Mouse (Mus musculus): ENCODE measurements around the gene Cldn14. TPM values are rescaled to one million over a fixed set of nuclear protein-coding genes. Genes with fewer than 3 reads are reported as not detected.

The Cldn14 gene
- polyA plus RNA-seq, 1 experiment from 2014 or later = not detected

- H3K36me3 ChIP-seq = no peaks in the 10 kb centered on the region
- no peaks in the 10 kb centered on the region; the same call in 1 of the 2 replicates for H3K4me1 ChIP-seq (replicated peaks)
- no peak overlapping the region for H3K9ac ChIP-seq
- no peak overlapping the region for H3K4me3 ChIP-seq
- WGBS = 71% methylated on average over 12 of the region's 12 CpGs
- no peak overlapping the region for H3K27ac ChIP-seq (ENCODE audit: poor library complexity, severe bottlenecking)
- H3K27me3 ChIP-seq (replicated peaks) = peaks cover 5% of the 10 kb centered on the region; the same call in 1 of the 2 replicates
- 0 out of 2 replicates have a peak, but pooled peaks cover 4% of the 10 kb centered on the region for H3K9me3 ChIP-seq (replicated peaks)
- no peak overlapping the region for H3K4me2 ChIP-seq
- no peak for ATAC-seq (ENCODE audit: insufficient number of reproducible peaks, low FRiP score)
These were observed 33.2 kb downstream of the Cldn14 start for GRCm38 (mm10) chr16:93975430-93975829.

GRCm38 (mm10) chr16:93974278-93974677 is 34.4 kb downstream of the Cldn14 start:
- 48% methylated on average over 8 of the region's 8 CpGs for WGBS

GRCm38 (mm10) chr16:93973554-93973953 is 35.1 kb downstream of the Cldn14 start:
- H3K4me3 ChIP-seq = peak overlapping the region; percentile 43
- no peaks in the 10 kb centered on the region for H3K36me3 ChIP-seq
- WGBS = 38% methylated on average over 5 of the region's 5 CpGs
- 0 out of 2 replicates have a peak, but pooled peaks cover 4% of the 10 kb centered on the region for H3K9me3 ChIP-seq (replicated peaks)
- H3K4me2 ChIP-seq = peak overlapping the region; percentile 73
- 0 out of 2 replicates have a peak, but pooled peaks have one; percentile 55 for ATAC-seq (ENCODE audit: insufficient number of reproducible peaks, low FRiP score)
- H3K4me1 ChIP-seq (replicated peaks) = no peaks in the 10 kb centered on the region; the same call in 1 of the 2 replicates
- peaks cover 6% of the 10 kb centered on the region; the same call in 1 of the 2 replicates for H3K27me3 ChIP-seq (replicated peaks)
- no peak overlapping the region for H3K27ac ChIP-seq (ENCODE audit: poor library complexity, severe bottlenecking)
- peak overlapping the region; percentile 59; the same call in 1 of the 2 replicates for H3K9ac ChIP-seq

More at GRCm38 (mm10) chr16:93974278-93974677, 34.4 kb downstream of the Cldn14 start:
- Histone ChIP-seq H3K9me3 (replicated peaks) (0 out of 2 replicates have a peak, but pooled peaks cover 4% of the 10 kb centered on the region), H3K27ac (ENCODE audit: poor library complexity, severe bottlenecking) (no peak overlapping the region), H3K4me1 (replicated peaks) (no peaks in the 10 kb centered on the region; the same call in 1 of the 2 replicates), H3K27me3 (replicated peaks) (peaks cover 5% of the 10 kb centered on the region; the same call in 1 of the 2 replicates), H3K9ac (no peak overlapping the region), H3K4me3 (no peak overlapping the region), H3K36me3 (no peaks in the 10 kb centered on the region), H3K4me2 (peak overlapping the region; percentile 73)
- no peak for ATAC-seq (ENCODE audit: insufficient number of reproducible peaks, low FRiP score)

GRCm38 (mm10) chr16:93973123-93973522 is 35.5 kb downstream of the Cldn14 start:
- peak overlapping the region; percentile 73 for H3K4me2 ChIP-seq
- 0 out of 2 replicates have a peak, but pooled peaks cover 4% of the 10 kb centered on the region for H3K9me3 ChIP-seq (replicated peaks)
- peaks cover 10% of the 10 kb centered on the region; the same call in 1 of the 2 replicates for H3K27me3 ChIP-seq (replicated peaks)
- H3K9ac ChIP-seq = peak overlapping the region; percentile 59; the same call in 1 of the 2 replicates
- peak overlapping the region; percentile 43 for H3K4me3 ChIP-seq
- no peak overlapping the region for H3K27ac ChIP-seq (ENCODE audit: poor library complexity, severe bottlenecking)
- H3K36me3 ChIP-seq = no peaks in the 10 kb centered on the region
- WGBS = 19% methylated on average over 10 of the region's 10 CpGs
- H3K4me1 ChIP-seq (replicated peaks) = no peaks in the 10 kb centered on the region; the same call in 1 of the 2 replicates
- no peak for ATAC-seq (ENCODE audit: insufficient number of reproducible peaks, low FRiP score)

GRCm38 (mm10) chr16:93971046-93971445 is 37.6 kb downstream of the Cldn14 start:
- 87% methylated on average over 11 of the region's 11 CpGs for WGBS
- no peak overlapping the region for H3K27ac ChIP-seq (ENCODE audit: poor library complexity, severe bottlenecking)
- H3K4me3 ChIP-seq = no peak overlapping the region
- no peak for ATAC-seq (ENCODE audit: insufficient number of reproducible peaks, low FRiP score)
- peaks cover 21% of the 10 kb centered on the region; the same call in 1 of the 2 replicates for H3K27me3 ChIP-seq (replicated peaks)
- no peaks in the 10 kb centered on the region; the same call in 1 of the 2 replicates for H3K4me1 ChIP-seq (replicated peaks)
- H3K4me2 ChIP-seq = no peak overlapping the region
- no peak overlapping the region for H3K9ac ChIP-seq
- H3K9me3 ChIP-seq (replicated peaks) = 0 out of 2 replicates have a peak, but pooled peaks cover 4% of the 10 kb centered on the region
- H3K36me3 ChIP-seq = no peaks in the 10 kb centered on the region

GRCm38 (mm10) chr16:93967893-93968292 is 40.7 kb downstream of the Cldn14 start:
- H3K9me3 ChIP-seq (replicated peaks) = no peaks in the 10 kb centered on the region
- H3K4me1 ChIP-seq (replicated peaks) = no peaks in the 10 kb centered on the region
- no peaks in the 10 kb centered on the region for H3K36me3 ChIP-seq
- H3K4me3 ChIP-seq = no peak overlapping the region
- no peak overlapping the region for H3K4me2 ChIP-seq
- H3K27me3 ChIP-seq (replicated peaks) = peaks cover 26% of the 10 kb centered on the region; the same call in 1 of the 2 replicates
- no peak overlapping the region for H3K27ac ChIP-seq (ENCODE audit: poor library complexity, severe bottlenecking)
- WGBS = 85% methylated on average over 8 of the region's 8 CpGs
- H3K9ac ChIP-seq = no peak overlapping the region
- ATAC-seq (ENCODE audit: insufficient number of reproducible peaks, low FRiP score) = no peak

- WGBS = 41% methylated on average over 5 of the region's 5 CpGs
- H3K27ac ChIP-seq (ENCODE audit: poor library complexity, severe bottlenecking) = no peak overlapping the region
These were observed 46.4 kb downstream of the Cldn14 start for GRCm38 (mm10) chr16:93962283-93962682.

GRCm38 (mm10) chr16:93961099-93961646 is 47.5 kb downstream of the Cldn14 start:
- H3K27me3 ChIP-seq (replicated peaks) = peaks cover 5% of the 10 kb centered on the region; the same call in 1 of the 2 replicates
- H3K4me3 ChIP-seq = no peak overlapping the region
- no peak overlapping the region for H3K27ac ChIP-seq (ENCODE audit: poor library complexity, severe bottlenecking)
- WGBS = 80% methylated on average over 11 of the region's 11 CpGs
- no peak overlapping the region for H3K9ac ChIP-seq
- ATAC-seq (ENCODE audit: insufficient number of reproducible peaks, low FRiP score) = no peak
- no peak overlapping the region for H3K4me2 ChIP-seq
- no peaks in the 10 kb centered on the region for H3K9me3 ChIP-seq (replicated peaks)
- no peaks in the 10 kb centered on the region for H3K4me1 ChIP-seq (replicated peaks)
- H3K36me3 ChIP-seq = no peaks in the 10 kb centered on the region

More at GRCm38 (mm10) chr16:93962283-93962682, 46.4 kb downstream of the Cldn14 start:
- no peaks in the 10 kb centered on the region for H3K36me3 ChIP-seq
- H3K4me2 ChIP-seq = no peak overlapping the region
- no peak overlapping the region for H3K4me3 ChIP-seq
- H3K9ac ChIP-seq = no peak overlapping the region
- no peaks in the 10 kb centered on the region for H3K4me1 ChIP-seq (replicated peaks)
- H3K27me3 ChIP-seq (replicated peaks) = peaks cover 11% of the 10 kb centered on the region; the same call in 1 of the 2 replicates
- ATAC-seq (ENCODE audit: insufficient number of reproducible peaks, low FRiP score) = no peak
- no peaks in the 10 kb centered on the region for H3K9me3 ChIP-seq (replicated peaks)

- WGBS = 78% methylated on average over 4 of the region's 4 CpGs
These were observed 48.1 kb downstream of the Cldn14 start for GRCm38 (mm10) chr16:93960495-93960894.

GRCm38 (mm10) chr16:93957402-93957801 is 51.2 kb downstream of the Cldn14 start:
- ATAC-seq (ENCODE audit: insufficient number of reproducible peaks, low FRiP score) = no peak
- H3K9ac ChIP-seq = no peak overlapping the region
- H3K9me3 ChIP-seq (replicated peaks) = no peaks in the 10 kb centered on the region
- no peak overlapping the region for H3K27ac ChIP-seq (ENCODE audit: poor library complexity, severe bottlenecking)
- H3K4me1 ChIP-seq (replicated peaks) = no peaks in the 10 kb centered on the region
- no peaks in the 10 kb centered on the region for H3K27me3 ChIP-seq (replicated peaks)
- H3K4me2 ChIP-seq = no peak overlapping the region
- H3K4me3 ChIP-seq = no peak overlapping the region
- 77% methylated on average over 12 of the region's 12 CpGs for WGBS
- no peaks in the 10 kb centered on the region for H3K36me3 ChIP-seq

More at GRCm38 (mm10) chr16:93960495-93960894, 48.1 kb downstream of the Cldn14 start:
- Histone ChIP-seq H3K4me3 (no peak overlapping the region), H3K9ac (no peak overlapping the region), H3K9me3 (replicated peaks) (no peaks in the 10 kb centered on the region), H3K27ac (ENCODE audit: poor library complexity, severe bottlenecking) (no peak overlapping the region), H3K4me2 (no peak overlapping the region), H3K4me1 (replicated peaks) (no peaks in the 10 kb centered on the region), H3K27me3 (replicated peaks) (peaks cover 5% of the 10 kb centered on the region; the same call in 1 of the 2 replicates), H3K36me3 (no peaks in the 10 kb centered on the region)
- no peak for ATAC-seq (ENCODE audit: insufficient number of reproducible peaks, low FRiP score)

- 72% methylated on average over 7 of the region's 7 CpGs for WGBS
- H3K36me3 ChIP-seq = no peaks in the 10 kb centered on the region
- no peaks in the 10 kb centered on the region for H3K9me3 ChIP-seq (replicated peaks)
- H3K4me2 ChIP-seq = no peak overlapping the region
- H3K4me1 ChIP-seq (replicated peaks) = no peaks in the 10 kb centered on the region
- no peak overlapping the region for H3K27ac ChIP-seq (ENCODE audit: poor library complexity, severe bottlenecking)
- no peak for ATAC-seq (ENCODE audit: insufficient number of reproducible peaks, low FRiP score)
- no peak overlapping the region for H3K9ac ChIP-seq
- H3K4me3 ChIP-seq = no peak overlapping the region
- no peaks in the 10 kb centered on the region for H3K27me3 ChIP-seq (replicated peaks)
These were observed 51.7 kb downstream of the Cldn14 start for GRCm38 (mm10) chr16:93956986-93957385.

Data from heart, embryonic 12.5 days (tissue).